Mouse (Mus musculus): ENCODE results near the gene Dnph1.
A peak's percentile ranks its signal among the peaks of the same experiment; 100 is the strongest.
"Not testable (repeated sequence)": the region's sequence is repeated elsewhere in the genome, so short reads cannot be mapped to it uniquely, and the experiment has no call there.

Gene Dnph1

DNA sequence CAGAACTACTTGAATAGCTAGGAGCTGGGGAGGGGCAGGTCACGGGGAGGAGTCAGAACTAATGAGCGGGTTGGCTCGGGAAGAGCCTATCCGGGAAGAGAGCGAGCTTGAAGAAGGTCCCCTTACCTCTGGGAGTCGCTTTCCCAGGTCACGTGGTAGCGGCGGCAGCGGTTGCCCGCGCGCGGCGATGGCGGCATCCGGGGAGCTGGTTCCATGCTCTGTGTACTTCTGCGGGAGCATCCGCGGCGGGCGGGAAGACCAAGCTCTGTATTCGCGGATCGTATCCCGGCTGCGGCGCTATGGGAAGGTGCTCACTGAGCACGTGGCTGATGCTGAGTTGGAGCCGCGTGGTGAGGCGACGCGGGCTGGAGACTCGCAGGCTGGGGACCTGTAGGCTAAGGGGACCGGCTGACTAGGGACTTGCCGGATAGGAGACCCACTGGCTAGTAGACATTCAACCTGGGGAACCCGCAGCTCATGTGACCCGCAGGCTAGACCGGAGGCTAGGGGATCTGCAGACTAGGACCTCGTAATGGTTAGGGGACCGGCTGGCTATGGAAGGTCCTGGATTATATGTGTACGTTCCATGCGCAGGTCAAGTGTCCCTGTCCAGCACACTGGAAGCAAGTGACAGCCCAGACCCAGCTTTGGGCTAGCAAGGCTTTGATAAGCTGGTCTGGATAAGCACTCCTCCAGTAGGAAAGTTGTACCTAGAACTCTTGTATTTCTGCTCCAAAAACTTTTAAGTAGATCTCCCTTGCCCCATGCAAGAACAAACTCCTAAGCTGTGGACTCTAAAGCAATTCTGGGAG lies at the start of gene Dnph1:
Dnph1 (plus strand) TSS at position 89 of the 812 bp plus-strand sequence.
- peak; percentile 83 for DNase-seq (ENCODE audit: low spot score)

DNA sequence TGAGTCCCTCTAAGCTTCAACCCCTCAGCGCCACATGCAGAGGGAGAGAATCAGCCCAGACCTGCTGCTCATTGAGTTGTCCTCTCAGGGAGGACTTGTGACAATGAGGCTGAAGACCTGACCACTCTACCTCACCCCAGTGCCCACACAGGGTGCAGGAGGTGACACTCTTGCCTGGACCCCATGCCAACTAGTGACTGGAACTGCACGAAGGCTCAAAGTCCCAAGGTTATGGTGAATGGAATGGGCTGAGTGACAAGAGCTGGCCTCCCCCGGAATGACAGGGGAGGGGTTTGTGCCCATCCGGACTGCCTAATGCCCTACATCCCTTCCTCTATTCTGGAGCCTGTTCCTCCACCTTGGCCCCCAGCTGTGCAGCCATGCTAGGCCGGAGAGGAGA lies 43.8 kb upstream of the Dnph1 start:
- no peak for DNase-seq (ENCODE audit: low spot score)

DNA sequence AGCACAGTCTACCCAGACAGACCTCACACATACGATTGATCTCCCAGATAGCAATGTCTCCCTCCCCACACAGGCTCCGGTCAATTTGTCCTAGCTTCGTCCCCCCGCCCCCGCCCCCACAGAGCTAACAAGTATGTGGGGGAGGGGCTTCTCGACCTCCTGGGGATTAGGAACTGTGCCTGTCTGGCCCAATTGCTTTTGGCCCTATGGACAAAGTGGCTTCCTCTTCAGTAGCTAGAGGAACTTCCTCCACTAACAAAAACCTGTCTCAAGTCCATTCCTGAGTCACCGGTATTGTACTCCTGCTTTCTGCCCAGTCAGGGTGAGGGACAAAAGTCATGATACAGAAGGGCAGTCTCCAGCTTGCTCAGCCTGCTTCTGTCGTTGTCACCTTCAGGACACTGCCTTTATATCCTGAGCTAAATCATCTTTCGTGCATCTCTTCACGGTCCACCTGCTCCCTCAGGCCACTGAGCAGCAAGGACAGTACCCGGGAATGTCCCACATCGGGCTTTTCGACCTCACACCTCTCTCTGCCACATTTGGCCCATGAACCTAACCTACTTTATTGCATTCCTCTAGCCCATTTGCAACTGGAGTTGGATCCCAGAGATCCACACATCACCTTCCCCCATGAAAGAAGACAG lies 43.1 kb upstream of the Dnph1 start:
- DNase-seq (ENCODE audit: low spot score): no peak

DNA sequence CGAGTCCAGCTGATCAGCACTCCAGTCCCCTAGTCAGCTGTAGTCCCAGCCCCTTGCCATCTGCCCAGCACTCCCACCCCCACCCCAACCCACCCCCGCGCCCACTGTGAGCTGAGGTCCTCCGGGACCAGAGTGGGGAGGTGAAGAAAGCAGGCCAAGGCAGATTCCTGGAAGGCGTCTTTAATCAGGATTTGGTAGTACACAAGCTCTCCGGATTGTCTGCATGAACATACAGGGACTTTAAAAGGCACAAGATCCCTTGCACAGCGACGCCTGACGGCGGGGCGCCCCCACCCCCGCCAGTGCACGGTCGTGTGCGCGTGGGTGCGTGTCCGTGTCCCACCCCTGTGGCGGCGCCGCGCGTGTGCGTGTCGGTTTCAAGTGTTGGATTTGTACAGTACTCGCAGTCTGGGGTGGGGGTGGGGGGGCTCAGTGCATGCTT lies 42.5 kb upstream of the Dnph1 start:
- DNase-seq (ENCODE audit: low spot score): no peak

DNA sequence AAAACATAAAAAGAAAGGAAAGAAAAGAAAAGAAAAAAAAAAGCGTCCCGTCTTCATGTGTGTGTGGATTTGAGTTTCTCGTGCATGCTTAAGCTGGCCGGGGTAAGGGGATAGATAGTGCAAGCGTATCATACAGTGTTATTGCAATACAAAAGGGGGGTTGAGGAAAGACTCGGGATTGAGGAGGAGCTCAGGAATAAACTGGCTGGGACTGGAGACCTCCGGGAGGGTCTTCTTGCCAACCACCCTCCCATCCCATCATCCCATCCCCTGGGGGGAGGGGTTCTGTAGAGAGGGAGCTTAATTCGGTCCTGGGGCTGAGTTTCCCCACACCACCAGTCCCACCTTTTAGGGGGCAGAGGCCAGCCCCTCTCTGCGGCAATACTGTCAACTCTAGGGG lies 42.0 kb upstream of the Dnph1 start:
- DNase-seq (ENCODE audit: low spot score): no peak

DNA sequence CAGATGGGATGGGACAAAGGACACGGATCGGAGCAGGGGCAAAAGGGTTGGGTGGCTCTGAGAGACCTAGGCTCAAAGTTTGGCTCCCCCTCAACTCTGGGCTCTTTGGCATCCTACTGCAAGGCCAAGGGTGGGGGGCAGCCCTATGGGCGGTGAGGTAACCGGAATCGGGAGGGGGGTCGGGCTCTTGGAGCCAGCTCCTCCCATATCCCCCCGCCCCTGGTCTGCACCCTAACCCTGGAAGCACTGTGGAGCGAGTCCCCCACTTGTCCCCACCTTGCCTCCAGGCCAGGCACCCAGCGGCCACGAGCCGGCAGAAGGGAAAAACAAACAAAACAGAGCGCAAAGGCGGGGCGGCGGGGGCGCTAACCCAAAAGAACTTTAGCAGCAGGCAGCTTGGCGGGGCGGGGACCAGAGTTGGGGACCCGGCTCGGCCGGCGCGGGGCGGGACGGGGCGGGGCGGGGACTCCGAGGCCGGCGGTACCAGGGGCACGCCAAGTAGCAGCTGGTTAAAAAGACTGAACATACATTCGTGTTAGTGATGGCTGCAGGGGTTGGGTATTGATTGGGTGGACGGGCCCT lies 41.3 kb upstream of the Dnph1 start:
- no peak for DNase-seq (ENCODE audit: low spot score)

DNA sequence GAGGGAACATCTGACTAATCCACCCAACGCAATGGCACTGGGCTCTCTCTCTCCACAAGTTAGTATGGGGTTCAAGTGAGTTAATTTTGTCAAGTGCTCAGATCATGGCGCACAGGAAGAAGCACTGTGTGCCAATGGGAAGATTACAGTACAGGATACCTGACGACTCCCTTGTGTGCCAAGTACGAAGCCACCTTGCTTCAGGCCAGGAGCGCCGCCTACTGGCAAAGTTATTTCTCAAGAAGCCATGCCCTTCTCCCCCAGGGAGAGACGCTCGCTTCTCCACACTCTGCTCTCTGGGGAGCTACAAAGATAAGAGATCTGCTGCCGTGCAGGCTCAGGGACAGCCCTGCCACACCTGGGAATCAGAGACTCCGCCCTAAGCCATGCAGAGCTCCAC lies 38.7 kb upstream of the Dnph1 start:
- DNase-seq (ENCODE audit: low spot score): no peak

DNA sequence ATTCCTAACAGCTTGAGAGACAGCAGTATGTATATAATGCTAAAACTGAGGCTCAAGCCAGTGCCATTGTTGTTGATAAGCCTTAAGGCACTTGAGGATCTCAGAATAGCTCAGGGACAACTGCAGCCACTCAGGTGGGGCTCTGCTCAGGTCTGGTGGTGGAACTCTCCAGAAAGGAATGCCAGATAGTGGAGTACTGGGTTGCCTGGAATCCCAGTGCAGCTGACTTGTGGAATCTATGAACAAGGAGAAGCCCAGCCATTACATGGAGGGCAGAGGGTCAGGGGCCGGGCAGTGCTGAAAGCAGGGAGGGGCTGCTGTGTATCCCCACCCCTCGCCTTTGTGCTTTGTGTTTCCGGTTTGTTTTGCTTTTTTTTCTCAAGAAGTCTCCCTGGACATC lies 38.1 kb upstream of the Dnph1 start:
- no peak for DNase-seq (ENCODE audit: low spot score)

DNA sequence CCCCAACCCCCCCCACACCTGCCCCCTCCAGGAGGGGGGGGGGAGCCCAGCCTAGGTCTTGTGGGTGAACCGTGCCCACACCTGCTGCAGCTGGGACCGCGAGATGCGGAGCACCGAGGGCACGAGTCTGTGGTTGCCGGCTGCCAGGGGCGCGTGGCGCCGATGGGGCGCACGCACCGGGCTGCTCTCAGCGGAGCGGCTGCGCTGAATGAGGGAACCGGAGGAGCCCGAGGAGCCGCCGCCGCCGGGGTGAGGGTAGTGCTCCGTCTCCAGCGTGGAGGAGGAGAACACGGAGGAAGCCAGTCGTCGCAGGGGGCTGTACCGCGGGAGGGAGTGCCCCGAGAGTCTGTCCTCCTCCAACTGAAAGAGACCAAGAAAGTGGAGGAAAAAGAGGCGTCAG lies 35.8 kb upstream of the Dnph1 start:
- DNase-seq (ENCODE audit: low spot score): peak; percentile 24

DNA sequence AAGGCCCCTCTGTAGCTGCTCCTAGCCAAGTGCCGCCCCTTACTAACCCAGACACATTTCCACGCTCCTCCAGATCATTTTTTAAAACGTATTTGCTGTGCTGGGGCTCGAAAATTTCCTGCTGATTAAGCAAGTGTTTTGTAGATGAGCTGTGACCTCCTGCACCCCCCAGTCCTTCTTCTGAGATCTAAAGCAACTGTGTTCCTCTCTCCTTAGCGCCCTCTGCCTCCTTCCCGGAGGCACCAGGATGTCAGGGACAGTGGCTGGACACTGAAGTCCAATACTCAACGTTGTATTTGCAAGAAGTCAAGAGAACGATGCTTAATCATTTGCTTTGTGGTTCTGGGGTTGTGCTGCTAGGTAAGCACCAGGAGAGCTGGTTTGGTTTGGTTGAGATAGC lies 35.2 kb upstream of the Dnph1 start:
- DNase-seq (ENCODE audit: low spot score): no peak

DNA sequence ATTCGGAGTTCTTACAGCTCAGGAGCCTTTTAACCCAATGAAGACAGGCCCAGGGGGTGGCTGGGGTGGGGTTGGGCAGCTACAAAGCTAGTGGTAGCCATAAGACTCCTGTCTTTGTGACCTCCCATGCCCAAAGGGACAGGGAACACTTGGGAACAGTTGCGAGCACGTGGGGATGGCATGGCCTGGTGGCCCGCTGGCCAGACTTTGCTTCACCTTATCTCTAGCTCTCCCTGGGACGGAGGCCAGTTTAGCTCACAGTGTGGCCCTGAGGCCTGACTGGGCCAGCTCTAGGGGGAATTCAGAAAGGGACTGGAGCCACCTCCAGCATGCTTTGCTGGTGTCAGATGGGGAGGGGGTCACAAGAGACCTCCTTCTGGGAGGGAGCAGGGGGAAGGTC lies 34.3 kb upstream of the Dnph1 start:
- DNase-seq (ENCODE audit: low spot score): no peak

DNA sequence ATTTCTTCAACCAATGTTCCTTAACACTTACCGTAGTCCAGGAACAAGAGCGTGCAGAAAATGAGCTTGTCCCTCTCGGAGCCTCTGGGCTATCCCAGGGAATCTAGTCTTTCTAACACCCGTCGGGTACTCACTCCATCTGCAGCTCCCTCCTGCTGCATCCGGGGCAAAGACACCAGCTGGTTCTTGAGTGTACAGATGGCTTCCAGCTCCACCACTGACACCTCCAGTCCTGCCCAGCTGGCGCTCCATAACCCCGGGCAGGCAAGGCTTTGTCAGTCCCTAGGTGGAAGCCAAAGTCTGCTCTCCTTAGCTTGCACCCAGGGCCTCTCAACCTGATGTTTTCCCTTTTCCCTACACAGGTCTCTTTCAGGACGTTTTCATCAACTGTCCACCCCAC lies 28.7 kb upstream of the Dnph1 start:
- DNase-seq (ENCODE audit: low spot score): no peak

DNA sequence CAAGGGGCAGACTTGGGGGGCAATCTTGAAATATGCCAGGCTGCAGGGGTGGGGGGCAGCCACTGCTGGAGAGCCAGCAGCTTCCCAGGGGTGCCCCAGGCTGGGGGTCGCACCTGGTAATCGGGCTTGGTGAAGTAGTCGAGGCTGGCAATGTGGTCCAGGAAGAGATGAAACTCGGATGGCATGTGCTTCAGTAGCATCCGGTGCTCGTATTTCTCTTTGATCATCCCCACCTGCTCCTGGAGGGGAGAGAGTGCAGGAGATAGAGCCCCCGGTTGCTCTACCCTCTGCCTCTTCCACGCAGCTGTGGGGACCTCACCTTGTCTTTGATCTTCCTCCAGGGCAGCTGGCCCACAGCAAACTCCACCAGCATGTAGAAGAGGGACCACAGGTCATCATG lies 19.9 kb upstream of the Dnph1 start:
- no peak for DNase-seq (ENCODE audit: low spot score)

DNA sequence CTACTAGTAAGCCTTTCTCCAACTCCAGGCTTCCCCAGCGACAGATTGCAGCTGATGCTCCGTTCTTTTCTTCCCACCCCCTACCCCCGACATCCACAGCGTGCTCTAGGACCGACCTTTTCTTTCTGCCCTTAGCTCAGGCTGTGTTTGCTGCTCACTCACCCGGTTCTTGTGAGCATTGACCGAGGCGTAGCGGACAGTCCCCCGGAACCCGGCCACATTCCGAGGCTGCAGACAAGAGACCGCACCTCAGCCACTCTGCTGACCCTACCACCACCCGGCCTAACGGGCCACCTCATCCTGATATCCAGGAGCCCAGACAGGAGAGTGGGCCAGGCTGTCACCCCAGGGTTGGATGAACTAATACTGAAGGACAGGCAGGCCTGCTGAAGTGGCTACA lies 19.2 kb upstream of the Dnph1 start:
- no peak for DNase-seq (ENCODE audit: low spot score)

DNA sequence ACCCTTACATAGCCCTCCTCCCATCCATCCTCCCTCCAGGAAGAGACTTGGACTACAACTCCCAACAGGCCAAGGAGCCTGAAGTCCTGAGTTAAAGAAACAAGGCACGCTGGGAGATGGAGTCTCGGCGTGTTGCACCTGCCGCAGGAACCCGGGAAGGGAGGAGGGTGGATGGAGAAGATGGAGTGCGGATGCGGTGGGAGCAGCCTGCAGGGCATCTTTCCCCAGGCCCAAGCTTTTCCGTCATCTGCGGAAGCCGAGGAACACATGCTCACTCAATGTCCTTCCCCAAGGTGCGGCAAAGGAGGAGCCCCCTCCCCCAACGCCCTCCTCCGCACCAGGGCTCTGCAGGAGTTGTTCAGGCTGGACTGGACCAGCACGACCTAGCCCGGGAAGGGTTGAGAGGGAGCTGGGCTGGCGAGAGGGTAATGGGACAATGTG lies 12.9 kb upstream of the Dnph1 start:
- peak; percentile 56 for DNase-seq (ENCODE audit: low spot score)

DNA sequence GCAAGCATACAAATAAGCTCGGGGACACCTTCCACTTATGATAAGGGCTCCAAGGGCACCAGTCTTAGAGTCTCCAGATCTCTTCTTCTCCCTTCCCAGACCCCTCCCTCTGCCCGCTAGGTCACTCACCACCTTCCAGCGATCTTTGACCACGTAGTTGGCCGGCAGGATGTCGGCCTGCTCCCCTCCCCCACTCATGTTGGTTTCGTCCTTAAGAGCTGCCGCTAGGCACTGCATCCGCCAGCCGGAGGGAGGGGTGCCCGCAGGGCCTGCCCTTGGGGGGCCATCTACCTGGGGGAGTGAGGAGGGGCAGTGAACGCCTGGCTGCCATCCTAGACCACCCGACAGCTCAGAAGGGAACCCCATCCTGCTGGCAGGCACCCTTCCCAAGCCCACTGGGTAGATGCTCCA lies 12.5 kb upstream of the Dnph1 start:
- DNase-seq (ENCODE audit: low spot score): no peak

DNA sequence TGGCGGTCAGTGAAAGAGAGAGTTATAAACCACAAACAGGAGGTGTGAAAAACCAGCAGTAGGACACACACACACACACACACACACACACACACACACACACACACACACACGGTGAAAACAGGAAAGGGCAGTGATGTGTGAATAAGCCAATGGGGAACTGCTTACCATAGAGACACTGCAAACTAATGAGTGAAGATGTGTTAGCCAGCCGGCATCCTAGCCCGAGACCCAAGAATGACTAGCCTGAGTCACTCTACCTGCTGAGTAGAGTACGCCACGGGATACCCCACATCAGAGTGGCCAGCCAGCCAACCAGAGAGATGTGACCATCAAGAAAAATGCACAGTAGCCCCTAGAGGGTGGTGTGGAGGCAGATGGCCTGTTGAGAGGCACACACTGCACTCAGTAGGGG lies 12.0 kb upstream of the Dnph1 start:
- DNase-seq (ENCODE audit: low spot score): no peak

DNA sequence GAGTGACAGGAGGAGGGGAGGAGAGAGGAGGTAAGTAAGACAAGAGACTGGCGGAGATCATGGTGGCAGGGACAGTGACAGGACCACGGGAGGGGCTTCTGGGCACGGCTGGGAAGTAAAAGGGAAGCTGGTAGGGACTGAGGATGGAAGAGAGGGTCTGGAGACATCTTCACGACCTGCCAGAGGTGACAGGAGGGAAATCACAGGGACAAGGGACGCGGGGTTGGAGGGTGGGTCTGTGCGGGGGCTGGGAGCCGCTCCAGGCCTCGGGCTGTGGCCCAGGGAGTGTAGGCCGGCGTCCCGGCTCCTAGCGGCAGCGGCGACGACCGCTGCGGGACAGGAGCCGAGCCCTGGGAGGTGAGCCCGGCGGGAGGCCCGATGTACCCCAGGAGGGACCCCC lies 9.5 kb upstream of the Dnph1 start:
- no peak for DNase-seq (ENCODE audit: low spot score)

DNA sequence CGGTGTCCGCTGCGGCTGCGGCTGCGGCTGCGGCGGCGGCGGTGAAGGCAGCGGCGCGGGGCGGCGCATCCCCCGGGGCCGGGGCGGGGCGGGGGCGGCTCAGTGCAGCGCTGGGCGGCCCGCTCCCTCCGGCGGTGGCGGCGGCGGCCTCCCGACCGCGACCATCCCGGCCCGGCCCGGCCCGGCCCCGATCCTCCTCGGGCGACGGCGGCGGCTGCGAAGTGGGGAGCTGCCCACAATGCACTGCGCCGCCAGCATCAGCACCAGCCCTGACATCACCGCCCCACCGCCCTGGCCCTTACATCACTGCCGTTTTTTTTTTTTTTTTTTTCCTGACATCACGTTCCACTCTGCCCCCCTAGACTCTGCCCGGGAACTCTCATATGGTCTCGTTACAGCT lies 9.1 kb upstream of the Dnph1 start, which contains the start of gene Ttbk1:
Ttbk1 (minus strand) TSS at position 245 of the 400 bp plus-strand sequence.
- DNase-seq (ENCODE audit: low spot score): no peak

DNA sequence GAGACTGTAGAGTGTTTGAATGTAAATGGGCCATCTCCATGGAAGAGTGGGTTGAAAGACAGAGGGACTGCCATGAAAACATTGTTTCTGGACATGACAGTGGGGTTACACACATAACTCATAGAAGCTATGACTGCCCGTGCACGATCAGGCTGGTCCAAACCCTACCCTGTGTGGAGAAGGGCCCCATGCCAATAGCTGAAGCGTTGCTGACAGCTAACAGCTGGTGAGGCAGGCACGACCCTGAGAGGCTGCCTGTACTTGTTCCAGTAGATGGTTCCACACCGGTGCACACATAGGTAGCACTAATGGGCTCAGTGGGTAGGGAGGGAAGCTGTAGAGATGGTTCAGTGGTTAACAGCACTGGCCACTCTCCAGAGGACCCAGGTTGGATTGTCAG lies 1.0 kb upstream of the Dnph1 start:
- no peak for DNase-seq (ENCODE audit: low spot score)

DNA sequence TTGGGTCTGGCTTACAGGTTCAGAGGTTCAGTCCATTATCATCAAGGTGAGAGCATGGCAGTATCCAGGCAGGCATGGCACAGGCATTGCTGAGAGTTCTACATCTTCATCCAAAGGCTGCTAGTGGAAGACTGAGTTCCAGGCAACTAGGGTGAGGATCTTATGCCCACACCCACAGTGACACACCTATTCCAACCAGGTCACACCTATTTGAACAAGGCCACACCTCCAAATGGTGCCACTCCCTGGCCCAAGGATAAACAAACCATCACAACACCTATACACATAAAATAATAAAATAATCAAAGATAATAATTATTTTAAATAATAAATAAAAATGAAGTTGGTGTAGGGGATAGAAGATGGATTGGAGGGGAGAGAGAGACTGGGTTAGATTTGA lies 430 bp upstream of the Dnph1 start:
- not testable (repeated sequence) for DNase-seq (ENCODE audit: low spot score)

DNA sequence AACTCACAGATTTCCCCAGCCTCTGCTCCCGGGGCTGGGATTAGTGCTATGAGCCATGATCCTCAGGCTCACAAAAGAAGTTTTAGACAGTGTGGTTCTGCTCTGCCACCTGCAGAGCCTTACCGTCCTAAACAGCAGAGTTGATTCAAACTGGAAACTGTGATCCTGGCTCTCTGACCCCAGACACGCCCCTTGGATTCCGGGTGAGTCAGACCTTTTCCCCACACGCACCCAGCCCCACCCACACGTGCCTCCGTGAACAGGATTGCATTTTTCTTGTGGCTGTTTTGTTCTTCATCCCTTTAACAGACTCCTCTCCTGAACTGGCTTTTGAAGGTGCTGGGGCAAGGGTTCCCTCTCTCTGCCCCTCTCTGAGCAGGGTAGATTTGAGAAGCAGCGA lies 1.4 kb downstream of the Dnph1 start:
- no peak for DNase-seq (ENCODE audit: low spot score)

DNA sequence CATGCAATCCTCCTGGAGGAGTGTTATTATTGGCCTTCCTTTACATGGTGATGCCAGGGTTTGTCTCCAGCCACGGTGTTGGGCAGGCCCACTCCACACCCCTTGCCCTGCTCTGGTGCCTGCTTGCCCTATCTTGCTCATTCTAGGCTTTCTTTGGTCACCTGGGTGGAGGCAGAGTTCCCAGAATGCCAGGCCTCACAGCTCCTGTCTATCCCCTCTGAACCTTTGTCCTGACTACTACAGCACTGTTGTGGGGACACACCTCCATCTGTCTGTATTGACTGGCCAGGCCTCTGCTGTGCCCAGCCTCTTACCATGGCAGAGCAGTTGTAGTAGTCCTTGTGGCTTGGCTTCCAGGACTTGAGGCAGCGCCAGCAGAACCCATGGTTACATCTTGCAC lies 6.3 kb downstream of the Dnph1 start:
- no peak for DNase-seq (ENCODE audit: low spot score)

All from testis, postnatal 14 days (tissue).